Mouse (Mus musculus) B cell, adult 2 months (primary cell): ENCODE data around the gene Klhl30.

Source experiments
- DNase-seq, 2 experiments: peaks; one replicate each; pipeline ENCODE4 v3.0.0; 2022

Klhl30 gene

DNA sequence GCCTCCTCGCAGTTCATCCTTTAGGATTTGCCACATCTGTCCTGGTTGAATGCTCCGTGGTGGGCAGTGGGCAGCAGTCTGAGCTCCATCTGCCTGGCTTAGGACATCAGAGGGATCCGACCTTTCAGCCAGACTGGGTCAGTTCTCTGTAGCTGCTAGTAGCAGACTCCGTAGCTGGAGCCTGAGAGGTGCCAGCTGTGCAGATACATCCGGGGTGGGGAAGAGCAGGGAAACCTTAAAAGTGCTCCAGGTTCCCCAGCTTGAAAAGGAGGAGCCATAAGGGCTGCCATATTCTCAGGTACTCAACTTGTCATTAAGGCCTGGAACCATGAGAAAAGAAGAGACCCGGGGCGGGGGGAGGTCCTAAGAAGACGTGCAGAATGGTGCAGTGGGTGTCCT is 15.0 kb downstream of the Klhl30 start:
- DNase-seq: no peak

DNA sequence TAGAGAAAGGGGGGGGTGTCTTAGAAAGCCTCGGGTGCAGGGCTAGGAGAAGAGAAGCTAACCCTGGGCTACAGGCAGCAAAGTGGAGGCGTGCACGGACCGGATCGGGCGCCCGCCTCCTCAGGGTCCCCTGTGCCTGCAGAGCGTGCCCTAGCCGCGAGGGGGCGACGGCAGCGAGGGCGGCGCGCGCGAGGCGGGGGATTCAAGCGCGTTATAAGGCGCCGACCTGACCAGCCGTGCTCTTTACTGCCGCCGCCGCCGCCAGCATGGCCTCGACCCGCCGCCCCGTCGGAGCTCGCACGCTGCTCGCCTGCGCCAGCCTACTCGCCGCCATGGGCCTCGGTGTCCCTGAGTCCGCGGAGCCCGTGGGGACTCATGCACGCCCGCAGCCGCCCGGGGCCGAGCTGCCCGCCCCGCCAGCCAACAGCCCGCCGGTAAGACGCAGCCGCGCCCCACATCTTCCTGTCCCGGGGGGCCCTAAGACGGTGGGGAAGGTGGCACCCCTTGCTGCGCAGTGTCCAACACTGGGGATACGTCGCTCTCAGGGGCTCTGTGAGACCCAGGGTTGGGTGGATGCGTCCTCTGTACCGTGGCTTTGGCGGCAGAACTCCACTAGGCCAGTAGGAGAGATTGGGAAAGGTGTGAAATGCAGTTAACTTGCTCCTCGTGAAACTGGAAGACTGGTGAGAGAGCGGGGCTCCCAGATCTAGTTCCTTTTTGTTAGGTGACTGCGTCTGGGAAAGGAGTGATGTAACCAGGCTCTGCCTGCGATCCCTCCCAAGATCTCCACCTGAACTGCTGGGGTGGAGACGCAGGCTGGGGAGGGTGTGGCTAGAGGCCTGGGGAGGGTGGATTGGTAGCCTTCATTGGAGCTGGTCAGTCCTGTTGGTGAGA is 15.6 kb downstream of the Klhl30 start, which contains the start of gene Erfe:
Erfe (plus strand) TSS at position 216 of the 894 bp plus-strand sequence.
- DNase-seq: peak; percentile 86 to 88

DNA sequence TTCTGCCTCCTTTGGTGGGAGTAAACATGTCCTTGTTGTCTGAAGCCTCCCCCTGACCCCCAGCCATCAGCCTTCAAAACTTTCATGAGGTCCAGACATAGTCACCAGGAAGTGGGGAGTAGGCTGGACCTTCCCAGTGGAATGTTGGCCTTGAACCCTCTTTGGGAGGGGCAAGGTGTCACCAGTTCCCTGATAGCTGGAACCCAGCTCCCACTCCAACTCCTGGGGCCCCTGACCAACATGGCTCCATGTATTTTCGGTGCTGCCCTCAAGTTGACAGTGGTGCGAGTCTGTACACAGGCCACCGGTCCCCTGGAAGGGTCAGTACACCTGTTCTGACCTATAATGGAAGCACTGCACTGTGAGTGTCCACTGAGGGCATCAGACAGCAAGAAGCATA is 16.5 kb downstream of the Klhl30 start:
- DNase-seq: no peak

DNA sequence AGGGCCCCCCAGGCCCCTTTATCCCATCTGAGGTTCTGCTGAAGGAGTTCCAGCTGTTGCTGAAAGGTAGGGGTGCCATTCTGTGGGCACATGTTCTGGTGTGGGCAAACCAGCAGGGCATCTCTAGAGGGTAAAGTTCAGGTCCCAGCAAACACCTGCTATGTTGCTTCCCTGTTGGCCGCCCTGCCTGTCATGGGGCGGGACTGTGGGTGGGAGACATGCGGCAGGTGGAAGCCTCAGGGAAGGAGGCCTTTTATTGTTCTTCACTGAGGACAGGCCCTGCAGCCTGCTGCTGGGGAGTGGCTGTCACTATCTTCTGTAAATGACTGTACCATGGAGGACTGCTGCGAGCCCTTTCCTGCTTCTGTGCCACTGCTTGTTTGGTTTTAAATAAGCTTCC is 18.6 kb downstream of the Klhl30 start:
- no peak for DNase-seq

DNA sequence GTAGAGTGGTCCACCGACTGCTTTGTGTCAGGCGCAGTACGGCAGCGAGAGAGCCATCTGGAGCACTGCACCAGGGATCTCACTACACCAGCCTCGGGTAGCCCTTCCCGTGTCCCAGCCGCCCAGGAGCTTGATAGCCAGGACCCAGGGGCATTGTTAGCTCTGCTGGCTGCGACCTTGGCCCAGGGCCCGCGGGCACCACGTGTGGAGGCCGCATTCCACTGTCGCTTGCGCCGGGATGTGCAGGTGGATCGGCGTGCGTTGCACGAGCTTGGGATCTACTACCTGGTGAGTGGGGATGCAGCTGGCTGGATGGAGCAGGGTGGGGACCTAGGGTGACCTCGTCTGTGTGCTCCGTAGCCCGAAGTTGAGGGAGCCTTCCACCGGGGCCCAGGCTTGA is 19.2 kb downstream of the Klhl30 start:
- no peak for DNase-seq

DNA sequence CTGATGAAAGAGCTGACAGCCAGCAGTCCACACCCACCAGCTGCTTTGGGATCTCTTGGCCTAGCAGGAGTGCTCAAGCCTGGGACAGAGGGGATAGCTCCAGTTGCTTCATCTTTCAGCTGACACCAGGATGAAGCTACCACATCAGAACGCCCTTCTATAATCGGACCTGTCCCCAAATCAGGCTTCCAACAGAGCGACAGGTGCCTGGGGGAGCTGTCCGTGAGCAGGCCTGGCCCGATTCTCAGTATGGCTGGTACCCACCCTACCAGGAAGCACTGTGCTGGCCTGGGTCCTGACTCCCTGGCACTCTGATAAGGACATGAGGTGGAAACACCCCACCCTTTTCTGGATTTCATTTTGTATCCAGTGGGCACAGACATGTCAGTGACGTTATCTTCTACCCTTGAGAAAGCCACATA is 22.6 kb downstream of the Klhl30 start:
- no peak for DNase-seq

DNA sequence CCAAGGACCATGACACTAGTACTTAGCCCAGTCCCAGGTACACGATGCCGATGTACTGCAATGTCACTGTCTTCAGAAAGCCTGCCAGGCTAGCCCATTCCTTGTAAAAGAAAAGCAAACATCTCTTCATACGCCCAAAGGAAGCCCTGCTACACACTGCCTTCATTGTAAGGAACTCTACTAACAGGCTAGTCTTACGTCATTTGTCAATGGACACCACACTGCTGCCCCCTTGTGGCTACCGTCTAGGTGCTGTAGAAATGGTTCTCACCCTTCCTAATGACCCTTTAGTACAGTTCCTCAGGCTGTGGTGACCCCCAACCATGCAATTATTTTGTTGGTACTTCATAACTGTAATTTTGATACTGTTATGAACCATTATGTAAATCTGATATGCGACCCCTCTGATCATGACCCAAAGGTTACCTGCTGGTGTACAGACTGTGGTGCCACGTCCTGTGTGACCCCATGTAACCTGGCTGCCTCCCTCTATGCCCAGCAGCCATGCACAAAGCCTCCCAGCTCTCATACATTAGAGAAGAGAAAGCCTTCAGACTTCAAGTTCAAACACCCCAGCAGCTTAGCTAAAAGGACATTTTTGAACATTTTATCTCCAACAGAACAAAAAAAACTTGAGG is 29.8 kb downstream of the Klhl30 start:
- peak; percentile 81 to 84 for DNase-seq

DNA sequence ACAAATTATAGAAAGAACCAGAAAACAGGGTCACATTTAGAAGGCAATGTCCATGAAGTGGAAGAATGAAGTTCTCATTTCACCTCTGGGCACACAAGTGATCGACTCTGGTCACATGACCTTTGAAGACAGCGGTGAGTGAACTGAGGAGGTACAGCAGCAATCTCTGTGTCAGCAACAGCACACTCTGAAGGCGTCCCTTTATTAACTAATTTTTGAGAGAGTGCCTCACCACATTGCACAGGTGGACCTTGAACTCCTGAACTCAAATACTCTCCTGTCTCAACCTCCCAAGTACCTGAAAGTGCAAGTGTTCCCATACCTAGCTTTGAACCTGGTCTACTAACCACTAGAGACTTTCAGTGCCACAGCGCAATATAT is 30.3 kb downstream of the Klhl30 start:
- DNase-seq: no peak

DNA sequence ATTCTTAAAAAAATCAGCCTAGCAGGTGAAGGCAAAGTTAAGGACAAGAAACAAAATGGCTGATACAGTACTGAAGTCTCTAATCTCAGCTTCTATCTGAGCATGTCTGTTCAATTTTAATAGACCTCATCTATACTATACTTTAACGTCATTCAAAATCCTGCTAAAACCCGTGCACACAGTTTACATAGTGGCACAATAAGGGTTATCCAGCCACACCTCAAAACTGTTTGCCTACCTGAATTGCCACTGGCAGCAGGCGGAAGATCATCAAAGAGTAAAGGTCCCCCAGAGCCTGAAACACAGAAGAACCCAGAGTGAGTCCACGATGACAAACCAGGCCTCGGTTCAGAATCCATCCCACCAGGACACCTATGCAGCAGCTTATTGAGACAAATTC is 39.6 kb downstream of the Klhl30 start:
- DNase-seq: no peak

DNA sequence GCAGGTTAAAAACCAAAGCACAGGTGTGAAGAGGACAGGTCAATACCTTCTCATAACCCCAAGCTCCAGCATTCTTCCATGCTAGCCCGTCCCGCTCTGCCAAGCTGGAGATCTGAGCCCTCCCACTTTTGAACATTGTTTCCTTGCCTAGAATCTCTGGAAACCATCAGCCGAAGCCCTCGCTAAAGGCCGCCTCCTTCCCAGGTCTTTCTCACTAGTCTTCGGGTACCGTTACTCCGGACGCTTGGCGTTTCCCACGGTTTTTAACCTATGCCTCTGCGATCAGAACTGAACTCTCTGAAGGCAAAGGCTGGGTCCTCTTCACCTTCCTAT is 47.1 kb downstream of the Klhl30 start:
- DNase-seq: no peak

DNA sequence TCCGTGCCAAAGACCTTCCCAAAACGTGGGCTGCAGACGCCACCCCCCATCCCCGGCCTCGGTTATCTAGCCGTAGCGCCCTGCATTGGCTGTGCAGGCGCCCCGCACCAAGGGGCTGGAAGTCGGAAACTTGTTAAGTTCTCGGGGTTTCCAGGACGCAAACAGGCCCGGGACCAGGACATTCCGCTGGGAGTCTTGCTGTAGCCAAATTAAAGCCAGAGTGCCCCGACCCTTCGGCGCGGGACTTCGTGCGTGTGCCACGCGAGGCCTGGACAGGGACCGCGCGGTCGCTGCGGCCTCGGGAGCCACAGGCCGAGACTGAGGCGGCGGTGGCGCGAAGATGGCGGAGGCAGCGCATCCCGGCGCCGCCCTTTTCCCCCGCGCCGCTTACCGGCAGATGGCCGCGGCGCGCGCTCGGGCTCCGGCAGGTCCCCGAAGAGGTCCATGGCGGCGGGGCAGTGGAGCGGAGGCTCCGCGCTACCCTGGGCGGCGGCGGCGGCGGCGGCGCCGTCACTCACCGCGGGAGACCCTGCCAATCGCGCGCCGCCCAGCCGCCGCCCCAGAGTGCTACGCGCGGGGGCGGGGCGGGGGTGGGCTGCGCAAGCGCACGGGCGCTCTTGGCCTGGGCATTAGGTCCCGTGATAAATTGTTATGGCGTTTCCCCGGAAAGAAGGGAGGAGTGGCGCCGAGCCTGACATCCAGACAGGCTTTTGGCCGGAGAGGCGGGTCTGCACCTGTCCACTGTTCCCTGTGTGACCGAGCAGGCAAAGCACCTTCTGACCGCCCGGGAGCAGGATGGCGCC is 47.6 kb downstream of the Klhl30 start, which contains the start of gene Ilkap:
Ilkap (minus strand) TSS at position 556 of the 803 bp plus-strand sequence.
- DNase-seq: peak; percentile 80 to 84

DNA sequence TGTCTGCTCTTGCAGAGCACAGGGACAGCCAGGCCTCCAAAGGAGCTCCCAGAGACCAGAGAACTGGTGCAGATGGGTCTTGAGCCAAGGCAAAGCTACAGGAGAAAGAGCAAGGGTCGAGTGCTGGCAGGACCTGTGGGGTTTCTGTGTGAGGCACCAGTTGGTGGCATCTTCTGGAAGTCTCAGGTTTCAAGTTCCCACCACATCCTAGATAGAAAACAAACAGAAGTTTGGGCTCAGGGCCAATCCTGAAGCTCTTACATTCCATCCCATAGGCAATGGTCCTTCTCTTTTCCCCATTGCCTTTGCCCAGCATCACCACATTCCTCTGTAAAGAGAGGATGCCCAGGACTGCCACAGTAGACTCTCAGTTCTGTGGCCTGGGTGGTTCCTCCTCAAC is 54.2 kb downstream of the Klhl30 start:
- DNase-seq: no peak

DNA sequence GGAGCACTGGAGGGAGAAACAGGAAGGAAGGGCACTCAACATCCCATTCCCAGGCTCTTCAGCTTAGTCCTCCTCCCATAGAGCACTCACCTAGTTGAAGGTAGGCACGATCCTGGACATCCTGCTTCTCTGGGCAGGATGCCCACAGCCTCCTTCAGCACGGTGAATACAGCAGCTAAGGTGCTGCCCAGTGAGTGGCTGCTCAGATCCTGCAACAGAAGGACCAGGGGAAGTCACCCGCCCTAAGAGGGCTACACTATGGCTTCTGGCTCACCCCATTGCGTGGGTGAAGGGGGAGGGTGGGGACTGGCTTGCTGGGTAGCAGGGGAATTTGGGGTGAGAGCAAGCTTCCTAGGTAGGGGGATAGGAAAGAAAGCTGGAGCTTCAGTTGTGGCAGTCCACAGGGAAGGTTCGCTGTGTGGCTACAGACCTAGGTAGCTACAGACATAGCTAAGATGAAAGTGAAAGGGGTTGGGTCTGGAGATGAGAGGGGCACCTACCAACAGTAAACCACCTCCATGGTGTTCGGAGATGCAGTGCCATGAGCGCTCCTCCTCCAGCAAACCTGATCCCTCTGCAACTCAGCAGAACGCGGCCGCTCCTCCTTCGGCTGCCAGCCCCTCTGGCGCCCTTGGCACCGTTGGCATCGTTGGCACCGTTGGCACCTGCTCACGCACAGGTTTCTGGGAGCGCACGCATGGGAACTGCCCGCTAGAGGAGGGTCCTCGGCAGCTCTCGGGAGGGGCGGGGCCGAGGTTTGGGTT is 54.8 kb downstream of the Klhl30 start:
- peak; percentile 16 to 40 for DNase-seq

DNA sequence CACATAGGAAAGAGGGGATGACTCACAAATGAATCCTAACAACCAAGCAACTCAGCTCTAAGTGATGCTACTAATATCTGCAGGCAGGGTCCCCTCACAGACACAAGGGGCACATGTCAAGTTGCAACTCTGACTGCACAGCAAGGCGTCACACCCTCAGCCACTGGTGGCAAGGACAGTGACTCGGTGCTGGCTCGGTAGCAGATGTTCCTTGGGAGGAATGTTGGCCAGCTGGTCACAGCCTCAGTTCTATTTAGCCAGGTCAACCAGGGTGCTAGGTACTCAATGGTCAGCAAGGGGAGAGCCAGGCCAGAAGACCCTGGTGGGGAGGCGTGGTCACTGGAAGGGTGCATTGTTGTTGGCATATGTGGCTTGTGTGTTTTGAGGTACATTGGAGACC is 57.0 kb downstream of the Klhl30 start:
- DNase-seq: no peak

DNA sequence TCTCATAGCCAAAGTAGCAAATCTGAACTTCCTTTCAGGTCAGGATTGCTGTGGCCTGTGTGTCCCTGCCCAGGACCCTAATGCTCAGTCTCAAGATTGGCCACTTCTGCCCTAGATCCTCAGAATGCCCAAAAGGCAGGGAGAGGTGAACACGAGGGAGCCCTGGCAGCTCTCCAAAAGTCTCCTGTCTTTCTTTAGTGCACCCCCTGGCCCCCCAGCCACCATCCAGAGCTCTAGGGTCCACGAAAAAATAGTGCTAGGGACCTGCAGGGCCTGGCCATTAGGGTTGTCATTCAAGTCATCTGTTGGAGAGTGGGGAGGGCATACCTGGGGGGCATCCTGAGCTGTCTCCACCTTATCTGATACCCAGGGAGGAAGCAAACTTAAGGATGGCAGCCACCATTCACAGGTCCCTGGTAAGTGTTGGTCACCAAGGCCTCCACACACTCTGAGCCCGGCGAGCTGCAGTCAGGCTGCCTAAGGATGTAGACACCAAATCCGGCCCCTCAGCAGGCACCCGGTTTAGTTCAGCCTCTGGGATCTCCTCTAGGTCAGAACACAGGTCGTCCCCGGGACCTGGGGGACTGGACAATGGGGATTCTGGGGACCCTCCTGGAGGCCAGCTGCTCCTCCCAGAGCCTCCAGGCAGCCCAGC is 60.9 kb downstream of the Klhl30 start:
- DNase-seq: no peak
